Mouse (Mus musculus) forebrain, embryonic 13.5 days (tissue): ENCODE results near the gene Hbs1l. TPM values are rescaled to one million over a fixed set of nuclear protein-coding genes. Genes with fewer than 3 reads are reported as not detected.

ENCODE experiments used
- ATAC-seq: fragments of 200-750 bp; cut with Nextera tagmentation; 2 replicates; pipeline ENCODE4 v1.8.0; 2017
- H3K27ac ChIP-seq: fragments of 300-500 bp; sonication (generic); 2 replicates; pipeline ENCODE4 v1.5.1; 2015; ENCODE audit warnings: inconsistent platforms, mild to moderate bottlenecking, moderate library complexity
- H3K27me3 ChIP-seq: fragments of 300-500 bp; sonication (generic); 2 replicates; pipeline ENCODE4 v1.6.1; 2015; ENCODE audit warnings: mild to moderate bottlenecking, inconsistent platforms
- H3K36me3 ChIP-seq: fragments of 300-500 bp; sonication (generic); 2 replicates; pipeline ENCODE4 v1.6.1; 2015; ENCODE audit warnings: mild to moderate bottlenecking, inconsistent platforms; ENCODE audit not compliant: poor library complexity, severe bottlenecking
- H3K4me1 ChIP-seq: fragments of 300-500 bp; sonication (generic); 2 replicates; pipeline ENCODE4 v1.6.1; 2015; ENCODE audit warnings: inconsistent platforms
- H3K4me2 ChIP-seq: fragments of 300-500 bp; sonication (generic); 2 replicates; pipeline ENCODE4 v1.6.1; 2015; ENCODE audit warnings: inconsistent platforms, mild to moderate bottlenecking, moderate library complexity
- H3K4me3 ChIP-seq: fragments of 300-500 bp; sonication (generic); 2 replicates; pipeline ENCODE4 v1.5.1; 2015; ENCODE audit warnings: mild to moderate bottlenecking, inconsistent platforms
- H3K9ac ChIP-seq: fragments of 300-500 bp; sonication (generic); 2 replicates; pipeline ENCODE4 v1.6.1; 2015; ENCODE audit warnings: mild to moderate bottlenecking, inconsistent platforms
- H3K9me3 ChIP-seq: fragments of 300-500 bp; sonication (generic); replicated peaks from 2 replicates; pipeline ENCODE4 v1.6.1; 2016; ENCODE audit warnings: inconsistent platforms
- WGBS: fragments of 180-500 bp; shearing (Covaris S2); methylation state at CpG from one replicate; pipeline ENCODE4 v1.1.7; 2015; 5-methylcytosine and 5-hydroxymethylcytosine counted together
- polyA plus RNA-seq: library from polyadenylated mRNA; unstranded; fragments of >200 nt; fragmentation: Nextera tagmentation; extraction: Ambion mirVana; gene quantifications from 2 replicates; pipeline ENCODE4 v1.2.1, GENCODE M21; 2015

Gene Hbs1l
- polyA plus RNA-seq, 1 experiment from 2014 or later, result 108 TPM

- Histone ChIP-seq H3K9ac (no peak overlapping the region), H3K27ac (no peak overlapping the region), H3K4me1 (no peaks in the 10 kb centered on the region), H3K36me3 (no peaks in the 10 kb centered on the region), H3K9me3 (no peaks in the 10 kb centered on the region), H3K4me2 (no peak overlapping the region), H3K27me3 (no peaks in the 10 kb centered on the region), H3K4me3 (no peak overlapping the region)
- ATAC-seq, result no peak
- WGBS, result 86% methylated on average over 5 of the region's 5 CpGs
Observed at GRCm38 (mm10) chr10:21270905-21271304, 24.9 kb upstream of the Hbs1l start.

GRCm38 (mm10) chr10:21271310-21271709 is 24.5 kb upstream of the Hbs1l start:
- H3K27ac ChIP-seq, result no peak overlapping the region
- H3K36me3 ChIP-seq, result no peaks in the 10 kb centered on the region
- H3K4me2 ChIP-seq, result no peak overlapping the region
- WGBS, result 93% methylated on average over 2 of the region's 2 CpGs
- H3K9me3 ChIP-seq, result no peaks in the 10 kb centered on the region
- no peak overlapping the region for H3K9ac ChIP-seq
- no peaks in the 10 kb centered on the region for H3K27me3 ChIP-seq
- no peak for ATAC-seq
- no peaks in the 10 kb centered on the region for H3K4me1 ChIP-seq
- no peak overlapping the region for H3K4me3 ChIP-seq

DNA sequence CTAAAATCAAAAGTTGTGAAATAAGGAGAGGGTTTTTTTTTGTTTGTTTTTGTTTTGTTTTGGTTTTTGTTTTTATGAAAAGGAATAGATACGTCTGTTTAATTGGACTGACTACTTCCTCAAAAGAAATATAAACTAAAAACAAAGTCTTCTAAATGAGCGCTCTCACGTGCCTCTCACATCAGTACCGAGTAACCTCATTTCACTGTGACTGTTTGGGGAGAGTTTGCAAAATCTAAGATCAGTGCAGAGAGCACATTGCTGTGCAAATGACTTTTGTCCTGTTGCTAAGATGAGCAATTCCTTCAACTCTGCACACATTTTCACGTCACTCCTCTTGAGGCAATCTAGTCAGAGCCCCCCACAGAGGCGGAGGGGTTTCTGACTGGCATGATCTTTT is 24.0 kb upstream of the Hbs1l start:
- no peak overlapping the region for H3K4me2 ChIP-seq
- H3K27ac ChIP-seq, result no peak overlapping the region
- H3K9ac ChIP-seq, result no peak overlapping the region
- ATAC-seq, result no peak
- H3K9me3 ChIP-seq, result no peaks in the 10 kb centered on the region
- no peaks in the 10 kb centered on the region for H3K27me3 ChIP-seq
- H3K4me3 ChIP-seq, result no peak overlapping the region
- WGBS, result 71% methylated on average over 6 of the region's 6 CpGs
- H3K36me3 ChIP-seq, result no peaks in the 10 kb centered on the region
- H3K4me1 ChIP-seq, result no peaks in the 10 kb centered on the region

DNA sequence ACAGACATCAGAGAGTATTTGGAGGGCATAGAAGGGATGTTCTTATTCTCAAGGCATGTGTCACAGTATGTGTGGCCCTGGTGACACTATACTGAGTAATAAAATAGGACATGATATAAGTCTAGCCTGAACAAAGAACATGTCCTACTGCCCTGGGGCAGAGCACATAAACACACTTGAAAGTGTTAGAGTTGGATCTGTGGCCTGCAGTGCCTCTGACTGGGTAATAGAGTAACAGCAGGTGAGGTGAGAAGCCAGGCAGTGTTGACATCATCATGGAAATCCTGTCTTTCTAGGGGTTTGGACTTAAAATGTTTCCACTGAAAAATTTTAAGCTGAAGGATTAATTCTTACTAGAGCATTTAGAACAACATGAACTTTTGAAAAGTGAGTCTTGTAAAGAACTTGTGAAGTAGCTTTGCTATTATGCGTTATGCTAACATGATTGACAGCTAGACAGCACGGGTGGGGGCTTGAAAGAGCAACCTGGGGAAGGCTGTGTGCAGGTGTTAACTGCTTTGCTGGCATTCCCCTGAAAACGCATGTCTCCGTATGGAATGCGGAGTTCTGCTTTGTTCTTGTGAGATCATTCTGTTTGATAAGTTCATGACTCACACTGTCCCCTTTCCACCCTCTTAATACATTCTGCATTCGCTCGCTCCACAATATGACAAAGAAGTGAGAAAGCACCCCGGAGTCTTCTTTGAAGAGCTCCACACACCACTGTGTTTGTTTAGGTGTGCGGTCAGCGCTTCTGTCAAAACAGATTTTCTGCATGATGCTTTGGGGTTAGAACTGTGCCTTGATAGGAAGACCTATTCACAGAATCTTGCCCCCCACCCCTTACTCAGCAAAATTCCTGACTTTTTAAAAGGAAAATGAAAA is 8.3 kb upstream of the Hbs1l start:
- Histone ChIP-seq H3K4me3 (no peak overlapping the region), H3K9me3 (no peaks in the 10 kb centered on the region), H3K27ac (no peak overlapping the region), H3K36me3 (no peaks in the 10 kb centered on the region), H3K4me2 (no peak overlapping the region), H3K27me3 (no peaks in the 10 kb centered on the region), H3K9ac (no peak overlapping the region), H3K4me1 (no peaks in the 10 kb centered on the region)
- 45% methylated on average over 10 of the region's 10 CpGs for WGBS
- no peak for ATAC-seq

GRCm38 (mm10) chr10:21291228-21291627 is 4.6 kb upstream of the Hbs1l start:
- H3K9ac ChIP-seq, result no peak overlapping the region
- no peak overlapping the region for H3K27ac ChIP-seq
- no peaks in the 10 kb centered on the region for H3K36me3 ChIP-seq
- 26% methylated on average over 4 of the region's 4 CpGs for WGBS
- no peaks in the 10 kb centered on the region for H3K9me3 ChIP-seq
- no peak overlapping the region for H3K4me3 ChIP-seq
- H3K4me1 ChIP-seq, result no peaks in the 10 kb centered on the region
- H3K4me2 ChIP-seq, result no peak overlapping the region
- ATAC-seq, result no peak
- H3K27me3 ChIP-seq, result no peaks in the 10 kb centered on the region

- no peak for ATAC-seq
- Histone ChIP-seq H3K4me2 (no peak overlapping the region), H3K9me3 (no peaks in the 10 kb centered on the region), H3K36me3 (peaks cover under 1% of the 10 kb centered on the region; the same call in 1 of the 2 replicates), H3K4me1 (peaks cover 17% of the 10 kb centered on the region), H3K27ac (no peak overlapping the region), H3K9ac (no peak overlapping the region), H3K27me3 (no peaks in the 10 kb centered on the region), H3K4me3 (no peak overlapping the region)
- 88% methylated on average over 2 of the region's 2 CpGs for WGBS
Observed at GRCm38 (mm10) chr10:21294217-21294616, 1.6 kb upstream of the Hbs1l start.

GRCm38 (mm10) chr10:21295397-21295758 is 401 bp upstream of the Hbs1l start:
- H3K36me3 ChIP-seq, result peaks cover 10% of the 10 kb centered on the region
- 45% methylated on average over 4 of the region's 4 CpGs for WGBS
- H3K4me1 ChIP-seq, result peaks cover 17% of the 10 kb centered on the region
- H3K27ac ChIP-seq, result no peak overlapping the region
- no peak overlapping the region for H3K9ac ChIP-seq
- peak overlapping the region; percentile 52 for H3K4me2 ChIP-seq
- H3K9me3 ChIP-seq, result no peaks in the 10 kb centered on the region
- H3K4me3 ChIP-seq, result peak overlapping the region; percentile 78
- H3K27me3 ChIP-seq, result no peaks in the 10 kb centered on the region
- ATAC-seq, result peak; percentile 28; the same call in 1 of the 2 replicates

- Histone ChIP-seq H3K9me3 (no peaks in the 10 kb centered on the region), H3K9ac (no peak overlapping the region), H3K4me3 (no peak overlapping the region), H3K27me3 (no peaks in the 10 kb centered on the region), H3K4me2 (no peak overlapping the region), H3K27ac (no peak overlapping the region), H3K36me3 (peaks cover 39% of the 10 kb centered on the region), H3K4me1 (peaks cover 17% of the 10 kb centered on the region)
- WGBS, result 91% methylated on average over 2 of the region's 2 CpGs
- no peak for ATAC-seq
Observed at GRCm38 (mm10) chr10:21298972-21299371, 3.2 kb downstream of the Hbs1l start.

- H3K9ac ChIP-seq, result no peak overlapping the region
- H3K4me3 ChIP-seq, result no peak overlapping the region
- no peaks in the 10 kb centered on the region for H3K27me3 ChIP-seq
- ATAC-seq, result no peak
- peaks cover 14% of the 10 kb centered on the region for H3K4me1 ChIP-seq
- peaks cover 61% of the 10 kb centered on the region for H3K36me3 ChIP-seq
- no peaks in the 10 kb centered on the region for H3K9me3 ChIP-seq
- no peak overlapping the region for H3K27ac ChIP-seq
- H3K4me2 ChIP-seq, result no peak overlapping the region
- WGBS, result 93% methylated on average over 7 of the region's 7 CpGs
Observed at GRCm38 (mm10) chr10:21301822-21302221, 6.0 kb downstream of the Hbs1l start.

GRCm38 (mm10) chr10:21304672-21305632 is 9.2 kb downstream of the Hbs1l start:
- WGBS, result 94% methylated on average over 11 of the region's 11 CpGs
- Histone ChIP-seq H3K4me2 (no peak overlapping the region), H3K4me1 (no peaks in the 10 kb centered on the region), H3K9ac (no peak overlapping the region), H3K27me3 (no peaks in the 10 kb centered on the region), H3K4me3 (no peak overlapping the region), H3K36me3 (peaks cover 57% of the 10 kb centered on the region), H3K27ac (no peak overlapping the region), H3K9me3 (no peaks in the 10 kb centered on the region)
- no peak for ATAC-seq

DNA sequence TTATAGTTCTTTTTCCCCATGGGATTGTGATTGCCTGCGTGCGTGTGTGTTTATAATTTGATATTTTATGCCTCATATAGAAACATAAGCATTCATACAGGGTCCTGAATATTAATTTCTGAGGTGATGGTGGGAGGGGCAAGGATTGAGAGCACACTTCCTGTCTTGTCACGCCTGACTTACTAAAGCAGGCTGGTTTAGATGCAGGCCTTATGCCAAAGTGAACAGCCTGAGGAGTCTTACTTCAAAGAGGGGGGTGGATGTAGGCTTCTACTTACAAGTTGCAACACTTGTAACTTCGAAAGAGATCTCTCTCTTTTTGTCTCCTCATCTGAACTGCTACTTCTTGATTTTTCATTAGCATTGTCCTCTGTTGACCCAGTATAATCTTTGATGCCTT is 18.0 kb downstream of the Hbs1l start:
- no peak overlapping the region for H3K9ac ChIP-seq
- WGBS, result 83% methylated on average over 4 of the region's 4 CpGs

DNA sequence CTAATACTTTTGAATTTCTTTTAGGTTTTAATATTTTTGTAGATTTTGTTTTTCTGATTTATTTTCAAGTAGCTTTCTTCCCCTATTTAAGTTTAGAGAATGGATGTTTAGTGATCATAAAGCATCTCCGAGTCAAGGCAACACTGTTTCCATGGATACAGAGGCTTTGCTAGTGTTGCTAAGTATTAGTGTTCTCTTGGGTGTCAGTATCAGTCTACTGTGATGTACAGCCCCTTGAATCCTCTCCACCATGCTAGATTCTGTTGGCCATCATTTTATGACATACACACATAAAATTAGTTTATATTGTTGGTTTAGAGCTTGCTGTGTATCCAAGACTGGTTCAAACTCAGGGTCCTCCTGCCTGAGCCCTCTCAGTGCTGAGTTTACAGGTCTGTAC is 20.3 kb downstream of the Hbs1l start:
- H3K4me1 ChIP-seq, result no peaks in the 10 kb centered on the region

More for the DNA sequence above, 18.0 kb downstream of the Hbs1l start:
- Histone ChIP-seq H3K27me3 (no peaks in the 10 kb centered on the region), H3K27ac (no peak overlapping the region), H3K9me3 (no peaks in the 10 kb centered on the region), H3K36me3 (peaks cover 9% of the 10 kb centered on the region), H3K4me2 (no peak overlapping the region), H3K4me3 (no peak overlapping the region), H3K4me1 (no peaks in the 10 kb centered on the region)
- ATAC-seq, result no peak

More for the DNA sequence above, 20.3 kb downstream of the Hbs1l start:
- no peak for ATAC-seq
- WGBS, result 72% methylated on average over 1 of the region's 1 CpGs
- H3K4me3 ChIP-seq, result no peak overlapping the region
- H3K9me3 ChIP-seq, result no peaks in the 10 kb centered on the region
- H3K27ac ChIP-seq, result no peak overlapping the region
- no peaks in the 10 kb centered on the region for H3K27me3 ChIP-seq
- H3K4me2 ChIP-seq, result no peak overlapping the region
- peaks cover 9% of the 10 kb centered on the region for H3K36me3 ChIP-seq
- no peak overlapping the region for H3K9ac ChIP-seq
